Mouse (Mus musculus): ENCODE measurements around the gene Slc4a10.
"Not testable (repeated sequence)": the region's sequence is repeated elsewhere in the genome, so short reads cannot be mapped to it uniquely, and the experiment has no call there.

Gene Slc4a10

GRCm38 (mm10) chr2:62046421-62046845, at the start of gene Slc4a10:
Gene Slc4a10, plus strand, starts transcription at chr2:62046462.
- ATAC-seq (ENCODE audit: insufficient number of reproducible peaks, low FRiP score, low TSS enrichment): peak; percentile 77

- ATAC-seq (ENCODE audit: insufficient number of reproducible peaks, low FRiP score, low TSS enrichment): not testable (repeated sequence)
These were observed 45.0 kb upstream of the Slc4a10 start for GRCm38 (mm10) chr2:62001251-62001650.

- no peak for ATAC-seq (ENCODE audit: insufficient number of reproducible peaks, low FRiP score, low TSS enrichment)
These were observed 28.1 kb upstream of the Slc4a10 start for GRCm38 (mm10) chr2:62018209-62018608.

GRCm38 (mm10) chr2:62046861-62047503, 720 bp downstream of the Slc4a10 start:
- no peak; the same call in 1 of the 2 replicates for ATAC-seq (ENCODE audit: insufficient number of reproducible peaks, low FRiP score, low TSS enrichment)

- ATAC-seq (ENCODE audit: insufficient number of reproducible peaks, low FRiP score, low TSS enrichment): peak; percentile 94
These were observed 1.3 kb downstream of the Slc4a10 start for GRCm38 (mm10) chr2:62047504-62048005.

- peak; percentile 1; the same call in 1 of the 2 replicates for ATAC-seq (ENCODE audit: insufficient number of reproducible peaks, low FRiP score, low TSS enrichment)
These were observed 1.9 kb downstream of the Slc4a10 start for GRCm38 (mm10) chr2:62048116-62048515.

GRCm38 (mm10) chr2:62076512-62076911, 30.2 kb downstream of the Slc4a10 start:
- no peak for ATAC-seq (ENCODE audit: insufficient number of reproducible peaks, low FRiP score, low TSS enrichment)

- peak; percentile 45; the same call in 1 of the 2 replicates for ATAC-seq (ENCODE audit: insufficient number of reproducible peaks, low FRiP score, low TSS enrichment)
These were observed 41.3 kb downstream of the Slc4a10 start for GRCm38 (mm10) chr2:62087566-62087965.

GRCm38 (mm10) chr2:62088715-62089114, 42.5 kb downstream of the Slc4a10 start:
- ATAC-seq (ENCODE audit: insufficient number of reproducible peaks, low FRiP score, low TSS enrichment): no peak

- ATAC-seq (ENCODE audit: insufficient number of reproducible peaks, low FRiP score, low TSS enrichment): no peak
These were observed 42.9 kb downstream of the Slc4a10 start for GRCm38 (mm10) chr2:62089208-62089607.

GRCm38 (mm10) chr2:62100526-62100925, 54.3 kb downstream of the Slc4a10 start:
- ATAC-seq (ENCODE audit: insufficient number of reproducible peaks, low FRiP score, low TSS enrichment): no peak

GRCm38 (mm10) chr2:62115346-62115745, 69.1 kb downstream of the Slc4a10 start:
- ATAC-seq (ENCODE audit: insufficient number of reproducible peaks, low FRiP score, low TSS enrichment): no peak

- ATAC-seq (ENCODE audit: insufficient number of reproducible peaks, low FRiP score, low TSS enrichment): no peak
These were observed 83.7 kb downstream of the Slc4a10 start for GRCm38 (mm10) chr2:62129975-62130374.

GRCm38 (mm10) chr2:62134911-62135310, 88.6 kb downstream of the Slc4a10 start:
- ATAC-seq (ENCODE audit: insufficient number of reproducible peaks, low FRiP score, low TSS enrichment): peak; percentile 64

- no peak for ATAC-seq (ENCODE audit: insufficient number of reproducible peaks, low FRiP score, low TSS enrichment)
These were observed 101.4 kb downstream of the Slc4a10 start for GRCm38 (mm10) chr2:62147636-62148035.

- ATAC-seq (ENCODE audit: insufficient number of reproducible peaks, low FRiP score, low TSS enrichment): no peak
These were observed 103.2 kb downstream of the Slc4a10 start for GRCm38 (mm10) chr2:62149421-62149820.

- peak; percentile 15; the same call in 1 of the 2 replicates for ATAC-seq (ENCODE audit: insufficient number of reproducible peaks, low FRiP score, low TSS enrichment)
These were observed 104.6 kb downstream of the Slc4a10 start for GRCm38 (mm10) chr2:62150830-62151229.

- ATAC-seq (ENCODE audit: insufficient number of reproducible peaks, low FRiP score, low TSS enrichment): no peak
These were observed 163.8 kb downstream of the Slc4a10 start for GRCm38 (mm10) chr2:62210109-62210508.

GRCm38 (mm10) chr2:62211106-62211505, 164.8 kb downstream of the Slc4a10 start:
- no peak for ATAC-seq (ENCODE audit: insufficient number of reproducible peaks, low FRiP score, low TSS enrichment)

- no peak for ATAC-seq (ENCODE audit: insufficient number of reproducible peaks, low FRiP score, low TSS enrichment)
These were observed 181.3 kb downstream of the Slc4a10 start for GRCm38 (mm10) chr2:62227563-62227962.

- peak; percentile 45; the same call in 1 of the 2 replicates for ATAC-seq (ENCODE audit: insufficient number of reproducible peaks, low FRiP score, low TSS enrichment)
These were observed 185.0 kb downstream of the Slc4a10 start for GRCm38 (mm10) chr2:62231271-62231670.

GRCm38 (mm10) chr2:62244167-62244566, 197.9 kb downstream of the Slc4a10 start:
- no peak for ATAC-seq (ENCODE audit: insufficient number of reproducible peaks, low FRiP score, low TSS enrichment)

All from cerebellum, adult (tissue).